Mouse (Mus musculus): ENCODE measurements at regions not wholly inside any gene's neighbourhood (a gene's known extent, or its start where the extent isn't known, plus 50 kb on each side); places are given as distances from the start of the nearest gene placed in this dataset.

GRCm38 (mm10) chr2:50003866-50004265, 62.4 kb upstream of the Lypd6 start:
- no peak for DNase-seq (ENCODE audit: low spot score in 2 of 2)

DNA sequence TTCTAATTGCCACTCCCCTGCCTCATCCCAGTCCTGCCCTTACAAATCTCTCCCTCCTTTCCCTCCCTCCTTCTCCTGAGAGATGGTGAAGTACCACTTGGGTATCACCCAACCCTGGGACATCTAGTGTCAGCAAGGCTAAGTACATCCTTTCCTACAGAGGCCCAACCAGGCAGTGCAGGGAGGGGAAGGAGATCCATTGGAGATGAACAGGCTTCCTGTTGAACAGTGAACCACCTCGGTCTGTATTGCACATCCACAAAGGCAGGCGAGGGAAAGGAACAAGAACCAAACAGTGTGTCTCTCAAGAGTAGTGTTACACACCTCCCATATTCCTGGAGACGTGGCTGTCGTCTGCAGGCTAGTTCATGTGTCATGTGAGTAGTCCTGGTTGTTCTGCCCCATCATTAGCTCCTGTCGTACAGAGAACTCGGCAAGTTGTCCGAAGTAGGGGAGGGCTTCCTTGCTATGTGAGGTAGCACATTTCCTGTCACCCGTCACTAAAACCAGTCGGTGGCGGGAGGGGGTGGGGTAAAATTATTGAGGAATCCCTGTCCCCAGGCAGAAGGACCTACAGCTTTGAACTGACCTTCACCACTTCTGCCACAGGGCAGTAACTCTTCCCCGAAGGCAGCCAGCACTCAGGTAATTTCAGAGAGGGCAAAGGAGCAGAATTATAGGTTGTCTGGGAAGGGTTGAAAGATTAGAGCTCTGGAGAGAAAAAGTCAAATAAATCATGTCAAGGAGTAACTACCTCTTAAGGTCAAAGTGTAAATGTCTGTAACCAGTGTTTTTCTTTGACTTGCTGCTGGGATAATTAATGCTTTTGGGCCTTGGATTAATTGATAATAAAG, 61.3 kb upstream of the Lypd6 start:
- DNase-seq (ENCODE audit: low spot score in 2 of 2) = no peak

GRCm38 (mm10) chr2:50008282-50008681, 57.9 kb upstream of the Lypd6 start:
- no peak for DNase-seq (ENCODE audit: low spot score in 2 of 2)

GRCm38 (mm10) chr2:50010409-50010808, 55.8 kb upstream of the Lypd6 start:
- DNase-seq (ENCODE audit: low spot score in 2 of 2) = no peak

- no peak for DNase-seq (ENCODE audit: low spot score in 2 of 2)
Observed at GRCm38 (mm10) chr2:50012303-50012702, 53.9 kb upstream of the Lypd6 start.

- peak in 1 of 2 experiments; percentile 18 for DNase-seq (ENCODE audit: low spot score in 2 of 2)
Observed at GRCm38 (mm10) chr2:50013248-50013647, 53.0 kb upstream of the Lypd6 start.

- DNase-seq (ENCODE audit: low spot score in 2 of 2) = no peak
Observed at GRCm38 (mm10) chr2:50013882-50014281, 52.3 kb upstream of the Lypd6 start.

- no peak for DNase-seq (ENCODE audit: low spot score in 2 of 2)
Observed at GRCm38 (mm10) chr2:50014683-50015082, 51.5 kb upstream of the Lypd6 start.
